Mouse (Mus musculus) heart, embryonic 14.5 days (tissue): ENCODE measurements around the gene Gm14459. TPM values are rescaled to one million over a fixed set of nuclear protein-coding genes. Genes with fewer than 3 reads are reported as not detected.
"Not testable (repeated sequence)": the region's sequence is repeated elsewhere in the genome, so short reads cannot be mapped to it uniquely, and the experiment has no call there.

ENCODE experiments used
- ATAC-seq: fragments of 200-750 bp; cut with Nextera tagmentation; 2 replicates; pipeline ENCODE4 v1.8.0; 2017; ENCODE audit warnings: low read depth, moderate TSS enrichment; ENCODE audit not compliant: insufficient number of reproducible peaks, insufficient read depth, low FRiP score
- H3K27ac ChIP-seq, 2 experiments: fragments of 200-500 bp in 1 of 2; fragments of 300-500 bp in 1 of 2; sonication (generic) in 1 of 2; replicated peaks in 1 of 2; 2 replicates each; pipeline ENCODE4 v1.5.1; 2012 to 2014; ENCODE audit warnings: low read depth in 2 of 2, low read length in 2 of 2, control low read depth in 1 of 2, mild to moderate bottlenecking in 1 of 2, mixed read lengths in 1 of 2; ENCODE audit not compliant: control insufficient read depth in 1 of 2, insufficient read depth in 1 of 2
- H3K27me3 ChIP-seq: fragments of 300-500 bp; sonication (generic); 2 replicates; pipeline ENCODE4 v1.6.1; 2014; ENCODE audit warnings: mild to moderate bottlenecking, low read length, control low read depth; ENCODE audit not compliant: control insufficient read depth, insufficient read depth
- H3K36me3 ChIP-seq: fragments of 300-500 bp; sonication (generic); 2 replicates; pipeline ENCODE4 v1.6.1; 2014; ENCODE audit warnings: mild to moderate bottlenecking, control low read depth, low read length, mixed read lengths; ENCODE audit not compliant: control insufficient read depth, insufficient read depth
- H3K4me1 ChIP-seq, 2 experiments: fragments of 200-500 bp in 1 of 2; fragments of 300-500 bp in 1 of 2; sonication (generic) in 1 of 2; 2 replicates each; pipeline ENCODE4 v1.6.1; 2012 to 2014; ENCODE audit warnings: low read length in 2 of 2, control low read depth in 1 of 2, mixed read lengths in 1 of 2; ENCODE audit not compliant: control insufficient read depth in 2 of 2, insufficient read depth in 2 of 2
- H3K4me2 ChIP-seq: fragments of 300-500 bp; sonication (generic); 2 replicates; pipeline ENCODE4 v1.6.1; 2014; ENCODE audit warnings: mild to moderate bottlenecking, low read length
- H3K4me3 ChIP-seq, 2 experiments: fragments of 200-500 bp in 1 of 2; fragments of 300-500 bp in 1 of 2; sonication (generic) in 1 of 2; 2 replicates each; pipeline ENCODE4 v1.5.1; 2012 to 2014; ENCODE audit warnings: low read length in 2 of 2, mild to moderate bottlenecking in 2 of 2, control low read depth in 1 of 2, low read depth in 1 of 2, moderate library complexity in 1 of 2; ENCODE audit not compliant: control insufficient read depth in 1 of 2, insufficient read depth in 1 of 2
- H3K9ac ChIP-seq: fragments of 300-500 bp; sonication (generic); 2 replicates; pipeline ENCODE4 v1.6.1; 2014; ENCODE audit warnings: mild to moderate bottlenecking, low read length
- H3K9me3 ChIP-seq: fragments of 300-500 bp; sonication (generic); 2 replicates; pipeline ENCODE4 v1.6.1; 2016; ENCODE audit warnings: low read length, control low read depth; ENCODE audit not compliant: control insufficient read depth
- WGBS: fragments of 180-500 bp; shearing (Covaris S2); extraction: QIAGEN DNeasy Blood & Tissue Kit; methylation state at CpG from one replicate; pipeline ENCODE4 v1.1.7; 2014; 5-methylcytosine and 5-hydroxymethylcytosine counted together
- polyA plus RNA-seq: library from polyadenylated mRNA; unstranded; fragments of >200 nt; fragmentation: Nextera tagmentation; extraction: Ambion mirVana; gene quantifications from 2 replicates; pipeline ENCODE4 v1.2.1, GENCODE M21; 2014

Gm14459 gene
- not detected in 2 replicates for polyA plus RNA-seq

DNA sequence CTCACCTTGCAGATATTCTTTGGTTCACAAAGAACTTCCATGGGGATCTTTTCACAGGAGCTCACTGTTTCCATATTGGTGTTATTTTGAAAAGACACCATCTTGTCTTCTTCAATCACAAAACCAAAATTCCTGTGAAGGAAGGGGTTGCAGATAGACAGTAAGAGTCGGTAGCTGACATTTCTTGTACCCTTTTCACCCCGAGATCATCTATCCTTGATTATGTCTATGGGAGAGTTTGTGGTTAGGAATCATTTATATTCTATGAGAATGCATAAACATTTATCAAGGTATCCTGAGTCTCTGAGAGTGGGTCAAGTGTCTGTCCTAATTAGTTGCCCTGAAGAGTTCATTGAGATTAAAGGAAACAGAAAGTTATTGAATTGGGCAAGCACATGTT lies at the start of gene Gm14459:
Gm14459 (minus strand) TSS at position 101 of the 400 bp plus-strand sequence.
- H3K9ac ChIP-seq: no peak within 1 kb of the TSS
- H3K9me3 ChIP-seq: no peaks in the 10 kb centered on the region
- H3K27me3 ChIP-seq: no peaks in the 10 kb centered on the region
- no peaks in the 10 kb centered on the region for H3K36me3 ChIP-seq
- no peak for ATAC-seq
- H3K4me1 ChIP-seq: no peaks in the 10 kb centered on the region
- H3K4me2 ChIP-seq: no peak within 1 kb of the TSS
- H3K4me3 ChIP-seq: no peak within 1 kb of the TSS
- no peak within 1 kb of the TSS for H3K27ac ChIP-seq
- WGBS: 65% methylated on average over 2 of the region's 2 CpGs

DNA sequence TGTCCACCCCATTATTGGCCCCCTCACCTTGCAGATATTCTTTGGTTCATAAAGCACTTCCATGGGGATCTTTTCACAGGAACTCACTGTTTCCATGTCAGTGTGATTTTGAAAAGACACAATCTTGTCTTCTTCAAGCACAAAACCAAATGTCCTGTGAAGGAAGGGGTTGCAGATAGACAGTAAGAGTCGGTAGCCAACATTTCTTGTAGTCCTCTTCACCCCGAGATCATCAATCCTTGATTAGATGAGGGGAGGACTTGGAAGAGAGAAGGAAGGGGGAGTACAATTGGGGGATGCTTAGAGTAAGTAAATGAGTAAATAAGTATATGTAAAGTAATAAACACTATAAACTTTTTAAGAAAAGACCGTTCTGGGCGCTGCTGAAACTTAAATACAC lies 23.4 kb upstream of the Gm14459 start, which contains the start of gene Ssxb6:
Ssxb6 (minus strand) TSS at position 101 of the 400 bp plus-strand sequence.
- 61% methylated on average over 4 of the region's 4 CpGs for WGBS
- not testable (repeated sequence) for H3K27ac ChIP-seq, H3K4me3 ChIP-seq, H3K9me3 ChIP-seq, H3K9ac ChIP-seq, ATAC-seq, H3K4me2 ChIP-seq, H3K27me3 ChIP-seq, H3K4me1 ChIP-seq, H3K36me3 ChIP-seq

Other genes with a start within 250 kb of the Gm14459 start
- not detected in 2 replicates for gene Ssxb10, start 197.5 kb downstream of the Gm14459 start, polyA plus RNA-seq
- gene Ssxb9, start 158.0 kb downstream of the Gm14459 start, polyA plus RNA-seq: not detected in 2 replicates
- not detected in 2 replicates for gene Ssxb1, start 111.6 kb downstream of the Gm14459 start, polyA plus RNA-seq
- not detected in 2 replicates for gene Ssxb2, start 63.2 kb downstream of the Gm14459 start, polyA plus RNA-seq
- not detected in 2 replicates for gene Ssxb6, start 23.3 kb upstream of the Gm14459 start, polyA plus RNA-seq
- not detected in 2 replicates for gene Ssxb3, start 66.9 kb upstream of the Gm14459 start, polyA plus RNA-seq
- gene Ssxb8, start 165.9 kb upstream of the Gm14459 start, polyA plus RNA-seq: not detected in 2 replicates
- not detected in 2 replicates for gene Ssx9, start 223.5 kb upstream of the Gm14459 start, polyA plus RNA-seq